Mouse (Mus musculus) CH12.LX (cell line): ENCODE data around the gene Gm17018. TPM values are rescaled to one million over a fixed set of nuclear protein-coding genes. Genes with fewer than 3 reads are reported as not detected.

Experiments used
- DNase-seq: peaks from one replicate; pipeline ENCODE4 v3.0.0-alpha.2; 2013; ENCODE audit errors: extremely low read depth
- H3K27ac ChIP-seq: 2 replicates; pipeline ENCODE4 v1.5.1; 2012; ENCODE audit warnings: low read depth, mild to moderate bottlenecking, control low read depth, moderate library complexity; ENCODE audit not compliant: insufficient read depth
- H3K27me3 ChIP-seq: replicated peaks from 2 replicates; pipeline ENCODE3; 2012; ENCODE audit warnings: inconsistent platforms
- H3K36me3 ChIP-seq, 2 experiments: replicated peaks in 1 of 2; 2 replicates each; pipeline versions ENCODE3 to v1.6.1; 2012; ENCODE audit warnings: inconsistent platforms in 1 of 2, low read length in 1 of 2, mild to moderate bottlenecking in 1 of 2, mixed read lengths in 1 of 2, moderate library complexity in 1 of 2; ENCODE audit not compliant: control insufficient read depth in 1 of 2, insufficient read depth in 1 of 2
- H3K4me1 ChIP-seq, 2 experiments: 2 replicates each; pipeline ENCODE4 v1.6.1; 2012; ENCODE audit warnings: inconsistent platforms in 1 of 2, moderate library complexity in 1 of 2; ENCODE audit not compliant: insufficient read depth in 2 of 2, control insufficient read depth in 1 of 2
- H3K4me2 ChIP-seq: 2 replicates; pipeline ENCODE4 v1.6.1; 2012; ENCODE audit warnings: low read depth, mild to moderate bottlenecking, control low read depth; ENCODE audit not compliant: poor library complexity, insufficient read depth, severe bottlenecking
- H3K4me3 ChIP-seq, 3 experiments: fragments of 150-350 bp in 1 of 3; sonication (generic) in 1 of 3; replicated peaks in 1 of 3; 2 replicates each; pipeline versions ENCODE3 to v1.5.1; 2011 to 2012; ENCODE audit warnings: low read depth in 2 of 3, low read length in 2 of 3, mild to moderate bottlenecking in 2 of 3, moderate library complexity in 2 of 3, control low read depth in 1 of 3, improper control_type of control experiment in 1 of 3, inconsistent platforms in 1 of 3, mixed read lengths in 1 of 3; ENCODE audit not compliant: poor library complexity in 1 of 3
- H3K79me2 ChIP-seq: replicated peaks from 2 replicates; pipeline ENCODE4 v1.6.1; 2012; ENCODE audit warnings: mild to moderate bottlenecking, moderate library complexity; ENCODE audit not compliant: control insufficient read depth, poor library complexity, insufficient read depth, severe bottlenecking; ENCODE audit errors: extremely low read depth
- H3K9ac ChIP-seq: 2 replicates; pipeline ENCODE4 v1.6.1; 2012; ENCODE audit warnings: low read depth, mild to moderate bottlenecking, control low read depth, moderate library complexity; ENCODE audit not compliant: insufficient read depth
- H3K9me3 ChIP-seq: replicated peaks from 2 replicates; pipeline ENCODE3; 2012; ENCODE audit warnings: low read length, inconsistent platforms, mixed read lengths
- BHLHE40 ChIP-seq: IDR thresholded peaks from 2 replicates; pipeline ENCODE4 v1.6.1; 2011; ENCODE audit warnings: mild to moderate bottlenecking, low read depth, low read length, improper control_type of control experiment
- EP300 ChIP-seq: IDR thresholded peaks from 2 replicates; pipeline ENCODE4 v1.6.1; 2011; ENCODE audit warnings: low read length, improper control_type of control experiment
- ETS1 ChIP-seq: conservative IDR thresholded peaks from 2 replicates; pipeline ENCODE4 v1.6.1; 2012; ENCODE audit warnings: low read depth, mild to moderate bottlenecking, inconsistent platforms, low read length, improper control_type of control experiment, moderate library complexity
- JUN ChIP-seq: IDR thresholded peaks from 2 replicates; pipeline ENCODE4 v1.6.1; 2011; ENCODE audit warnings: low read depth, mild to moderate bottlenecking, low read length, improper control_type of control experiment, moderate library complexity; ENCODE audit not compliant: insufficient read depth
- JUND ChIP-seq: conservative IDR thresholded peaks from 2 replicates; pipeline ENCODE4 v1.6.1; 2011; ENCODE audit warnings: low read depth, low read length, improper control_type of control experiment
- MAZ ChIP-seq: IDR thresholded peaks from 2 replicates; pipeline ENCODE4 v1.6.1; 2012; ENCODE audit warnings: low read depth, mild to moderate bottlenecking, inconsistent platforms, low read length, improper control_type of control experiment, moderate library complexity
- MYC ChIP-seq: IDR thresholded peaks from 2 replicates; pipeline ENCODE4 v1.6.1; 2011; ENCODE audit warnings: low read depth, mild to moderate bottlenecking, improper control_type of control experiment, low read length
- NELFE ChIP-seq: IDR thresholded peaks from 2 replicates; pipeline ENCODE4 v1.6.1; 2011; ENCODE audit warnings: low read depth, low read length, improper control_type of control experiment
- PAX5 ChIP-seq: IDR thresholded peaks from 2 replicates; pipeline ENCODE4 v1.6.1; 2012; ENCODE audit warnings: low read length, inconsistent platforms, mixed read lengths
- POLR2A ChIP-seq: IDR thresholded peaks from 2 replicates; pipeline ENCODE4 v1.6.1; 2011; ENCODE audit warnings: low read depth, mild to moderate bottlenecking, improper control_type of control experiment, low read length
- POLR2AphosphoS2 ChIP-seq: IDR thresholded peaks from 2 replicates; pipeline ENCODE4 v1.6.1; 2011; ENCODE audit warnings: low read depth, low read length, improper control_type of control experiment
- RAD21 ChIP-seq: IDR thresholded peaks from 2 replicates; pipeline ENCODE4 v1.6.1; 2011; ENCODE audit warnings: low read depth, mild to moderate bottlenecking, low read length, improper control_type of control experiment, moderate library complexity
- RCOR1 ChIP-seq: conservative IDR thresholded peaks from 2 replicates; pipeline ENCODE4 v1.6.1; 2012; ENCODE audit warnings: low read depth, mild to moderate bottlenecking, inconsistent platforms, low read length, improper control_type of control experiment
- SIN3A ChIP-seq: IDR thresholded peaks from 2 replicates; pipeline ENCODE4 v1.6.1; 2012; ENCODE audit warnings: low read length, improper control_type of control experiment, inconsistent platforms
- SMC3 ChIP-seq: IDR thresholded peaks from 2 replicates; pipeline ENCODE4 v1.6.1; 2011; ENCODE audit warnings: low read depth, low read length, improper control_type of control experiment
- TCF12 ChIP-seq: IDR thresholded peaks from 2 replicates; pipeline ENCODE4 v1.6.1; 2014; ENCODE audit warnings: low read depth, mild to moderate bottlenecking, inconsistent platforms, low read length, improper control_type of control experiment
- UBTF ChIP-seq: IDR thresholded peaks from 2 replicates; pipeline ENCODE4 v1.6.1; 2012; ENCODE audit warnings: low read depth, mild to moderate bottlenecking, inconsistent platforms, low read length, improper control_type of control experiment, moderate library complexity
- ZC3H11A ChIP-seq: IDR thresholded peaks from 2 replicates; pipeline ENCODE4 v1.6.1; 2012; ENCODE audit warnings: low read depth, mild to moderate bottlenecking, inconsistent platforms, low read length, improper control_type of control experiment
- dilution Hi-C: fragments of 300-500 bp; cut with MboI; formaldehyde crosslinking; loops from 2 replicates; pipeline ENCODE4 v1.14.3; 2020; ENCODE audit warnings: low sequenced_read_pairs; ENCODE audit not compliant: extremely low pct_unique_long_range_greater_than_20kb, extremely low pct_ligation_motif_present
- in situ Hi-C: fragments of 300-500 bp; cut with MboI; formaldehyde crosslinking; loops from 3 replicates; pipeline ENCODE4 v1.14.3; 2019; ENCODE audit warnings: low sequenced_read_pairs, low pct_ligation_motif_present, low pct_unique_long_range_greater_than_20kb, mixed read lengths
- polyA plus RNA-seq: library from polyadenylated mRNA; unstranded; fragments of >175 nt; gene quantifications from 2 replicates; pipeline ENCODE4 v1.2.1, GENCODE M21; 2012; ENCODE audit warnings: low read depth; ENCODE audit not compliant: insufficient read length
- total RNA-seq, 2 experiments: library from RNA; depleted of rRNA; stranded (reverse); fragments of 300-350 nt in 1 of 2; fragments of >200 nt in 1 of 2; gene quantifications; 2 replicates each; pipeline ENCODE4 v1.2.3; 2012 to 2014

Gm17018 gene
- total and polyA plus RNA-seq, 3 experiments = 18.5 to 40.4 (median 34.4) TPM

DNA sequence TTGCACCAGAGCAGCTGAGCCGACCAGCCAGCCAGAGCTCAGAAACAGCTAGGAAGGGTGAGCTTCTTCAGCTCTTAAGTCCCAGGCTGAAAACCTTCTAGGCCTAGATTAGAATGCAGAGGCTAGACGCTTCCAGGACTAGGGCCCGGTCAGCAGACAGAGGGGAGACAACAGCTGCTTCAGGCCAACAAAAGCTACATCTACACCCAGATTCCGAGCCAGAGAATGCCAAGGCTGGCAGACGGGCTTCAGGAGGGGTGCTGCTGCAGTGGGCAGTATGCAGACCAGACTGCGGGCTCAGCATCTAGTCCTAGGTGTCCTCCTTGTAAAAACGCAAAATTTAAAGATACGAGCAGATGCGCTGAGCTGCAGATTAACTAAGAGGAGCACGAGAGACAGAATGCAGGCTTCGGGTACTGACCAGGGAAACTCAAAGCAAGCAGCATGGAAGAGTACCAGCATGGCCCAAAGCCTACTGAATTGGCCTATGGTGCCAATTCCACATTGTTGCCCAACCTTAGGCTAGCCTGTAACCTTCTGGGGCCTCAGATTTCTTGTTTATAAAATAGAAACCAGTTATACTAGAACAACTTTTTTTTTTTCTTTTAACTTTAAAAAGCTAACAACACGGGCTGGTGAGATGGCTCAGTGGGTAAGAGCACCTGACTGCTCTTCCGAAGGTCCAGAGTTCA lies 48.4 kb downstream of the Gm17018 start:
- no peak for DNase-seq
- Histone ChIP-seq H3K79me2 (no peaks in the 10 kb centered on the region), H3K9ac (no peak overlapping the region), H3K27me3 (no peaks in the 10 kb centered on the region), H3K4me1 (peaks cover 0 to 7% of the 10 kb centered on the region in 2 experiments; a peak in 1 of 4 replicates), H3K9me3 (no peaks in the 10 kb centered on the region), H3K4me2 (no peak overlapping the region), H3K4me3 (no peak overlapping the region), H3K36me3 (peaks cover 0 to 9% of the 10 kb centered on the region in 2 experiments), H3K27ac (no peak overlapping the region)
- dilution Hi-C loops = no loop called here
- TF ChIP-seq ZC3H11A (no peak), TCF12 (no peak), ETS1 (no peak), POLR2AphosphoS2 (no peak)
- in situ Hi-C loops = no loop called here

DNA sequence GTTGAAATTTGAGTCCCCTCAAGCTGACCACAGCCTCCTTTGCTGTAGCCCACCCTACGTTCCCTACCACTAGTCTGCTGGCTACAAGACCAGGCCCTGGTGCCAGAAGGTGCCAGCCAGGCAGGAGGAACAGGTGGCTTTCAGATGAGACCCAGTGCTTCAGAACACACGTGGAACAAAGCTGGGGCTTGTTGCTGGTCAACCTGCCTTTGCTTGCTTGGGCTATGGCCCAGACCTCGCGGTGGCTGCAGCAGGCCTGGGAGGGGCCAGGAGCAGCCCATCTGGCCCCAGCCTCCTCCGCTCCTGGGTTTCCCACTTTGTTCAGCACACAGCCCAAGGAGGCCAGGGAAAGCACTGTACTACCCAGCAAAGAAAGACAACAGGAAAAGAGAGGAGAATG lies 50.4 kb downstream of the Gm17018 start:
- H3K79me2 ChIP-seq = no peaks in the 10 kb centered on the region
- H3K27ac ChIP-seq = no peak overlapping the region
- no peak overlapping the region for H3K4me2 ChIP-seq
- peaks cover 0 to 10% of the 10 kb centered on the region in 2 experiments; a peak in 1 of 4 replicates for H3K4me1 ChIP-seq
- H3K4me3 ChIP-seq = no peak overlapping the region
- H3K9me3 ChIP-seq = no peaks in the 10 kb centered on the region
- in situ Hi-C loops = no loop called here
- H3K36me3 ChIP-seq = peaks cover 0 to 11% of the 10 kb centered on the region in 2 experiments
- no peaks in the 10 kb centered on the region for H3K27me3 ChIP-seq
- dilution Hi-C loops = no loop called here
- DNase-seq = no peak
- no peak overlapping the region for H3K9ac ChIP-seq
- TF ChIP-seq MAZ = no peak
- TF ChIP-seq RCOR1 = no peak
- TF ChIP-seq EP300 = no peak
- no peak for TF ChIP-seq POLR2A
- TF ChIP-seq MYC = no peak
- no peak for TF ChIP-seq SMC3
- TF ChIP-seq RAD21 = no peak
- no peak for TF ChIP-seq ETS1
- TF ChIP-seq SIN3A = no peak
- no peak for TF ChIP-seq JUND
- no peak for TF ChIP-seq UBTF
- no peak for TF ChIP-seq ZC3H11A
- TF ChIP-seq JUN = no peak
- TF ChIP-seq BHLHE40 = no peak
- TF ChIP-seq NELFE = no peak
- no peak for TF ChIP-seq PAX5
